In genomic region chr4:42183234-42184197, GRCm38 (mm10) we compare ENCODE assay signal across 9 mouse cellular contexts. TPM values are rescaled to one million over a fixed set of nuclear protein-coding genes. Genes with fewer than 3 reads are reported as not detected.
"Had no signal": no experiment of that assay in that cellular context is flagged by ENCODE, and none has a peak within 500 bp of the region (broad histone marks: within the 10 kb centered on the region; RNA-seq: fewer than 3 reads in every experiment).

No protein-coding gene starts in this region.

RNA-seq across cellular contexts. Expression of gene Gm13305, which starts 15.1 kb away (rescaled TPM):
- polyA plus RNA-seq: kidney, embryonic 14.5 days; limb, embryonic 12.5 days; liver, embryonic 13.5 days; midbrain, postnatal 0 days; small intestine, adult 2 months had no signal

RNA-seq across cellular contexts. Expression of gene Gm13306, which starts 30.3 kb away (rescaled TPM):
- polyA plus RNA-seq: kidney, embryonic 14.5 days; limb, embryonic 12.5 days; liver, embryonic 13.5 days; liver, postnatal 0 days; small intestine, adult 2 months had no signal

RNA-seq across cellular contexts. Expression of gene Gm10600, which starts 56.9 kb away (rescaled TPM):
- polyA plus RNA-seq: kidney, embryonic 14.5 days; limb, embryonic 12.5 days; liver, embryonic 13.5 days; liver, postnatal 0 days; lung, embryonic 16.5 days; midbrain, postnatal 0 days; small intestine, adult 2 months; stomach, embryonic 16.5 days; thymus, postnatal 0 days had no signal
